Mouse (Mus musculus) embryonic facial prominence, embryonic 11.5 days (tissue): Measurements from ENCODE around the gene Hivep3. TPM values are rescaled to one million over a fixed set of nuclear protein-coding genes. Genes with fewer than 3 reads are reported as not detected.

Experiments used
- ATAC-seq: fragments of 200-750 bp; cut with Nextera tagmentation; replicated peaks from 2 replicates; pipeline ENCODE4 v1.8.0; 2017; ENCODE audit warnings: low read depth; ENCODE audit not compliant: insufficient number of reproducible peaks, low FRiP score, low TSS enrichment
- DNase-seq: peaks from one replicate; pipeline ENCODE4 v3.0.0-alpha.2; 2015; ENCODE audit warnings: low spot score
- H3K27ac ChIP-seq: fragments of 300-500 bp; sonication (generic); replicated peaks from 2 replicates; pipeline ENCODE4 v1.5.1; 2014; ENCODE audit warnings: mild to moderate bottlenecking, low read depth, low read length, control low read depth
- H3K27me3 ChIP-seq: fragments of 300-500 bp; sonication (generic); 2 replicates; pipeline ENCODE4 v1.6.1; 2014; ENCODE audit warnings: mild to moderate bottlenecking, low read length, moderate library complexity, mixed read lengths; ENCODE audit not compliant: control insufficient read depth, insufficient read depth
- H3K36me3 ChIP-seq: fragments of 300-500 bp; sonication (generic); replicated peaks from 2 replicates; pipeline ENCODE4 v1.6.1; 2014; ENCODE audit warnings: low read depth, mild to moderate bottlenecking, low read length, moderate library complexity, mixed read lengths; ENCODE audit not compliant: control insufficient read depth, insufficient read depth
- H3K4me1 ChIP-seq: fragments of 300-500 bp; sonication (generic); 2 replicates; pipeline ENCODE4 v1.6.1; 2014; ENCODE audit warnings: low read length, mixed read lengths; ENCODE audit not compliant: control insufficient read depth, insufficient read depth
- H3K4me2 ChIP-seq: fragments of 300-500 bp; sonication (generic); 2 replicates; pipeline ENCODE4 v1.6.1; 2014; ENCODE audit warnings: low read depth, mild to moderate bottlenecking, control low read depth, low read length, moderate library complexity
- H3K4me3 ChIP-seq: fragments of 300-500 bp; sonication (generic); 2 replicates; pipeline ENCODE4 v1.5.1; 2014; ENCODE audit warnings: low read depth, low read length, control low read depth
- H3K9ac ChIP-seq: fragments of 300-500 bp; sonication (generic); replicated peaks from 2 replicates; pipeline ENCODE4 v1.6.1; 2014; ENCODE audit warnings: mild to moderate bottlenecking, control low read depth, low read length
- H3K9me3 ChIP-seq: fragments of 300-500 bp; sonication (generic); replicated peaks from 2 replicates; pipeline ENCODE4 v1.6.1; 2016; ENCODE audit warnings: mild to moderate bottlenecking, low read length, inconsistent platforms, mixed read lengths; ENCODE audit not compliant: control insufficient read depth
- WGBS: fragments of 180-500 bp; shearing (Covaris S2); extraction: QIAGEN DNeasy Blood & Tissue Kit; methylation state at CpG from one replicate; pipeline ENCODE4 v1.1.7; 2014; 5-methylcytosine and 5-hydroxymethylcytosine counted together
- polyA plus RNA-seq: library from polyadenylated mRNA; unstranded; fragments of >200 nt; fragmentation: Nextera tagmentation; extraction: Ambion mirVana; gene quantifications from 2 replicates; pipeline ENCODE4 v1.2.1, GENCODE M21; 2014

The Hivep3 gene
- polyA plus RNA-seq, 1 experiment from 2014 or later = 1.6 TPM

GRCm38 (mm10) chr4:119833333-119833732 is 99.7 kb downstream of the Hivep3 start:
- Histone ChIP-seq H3K4me2 (no peak overlapping the region), H3K9me3 (no peaks in the 10 kb centered on the region), H3K4me1 (no peaks in the 10 kb centered on the region), H3K36me3 (no peaks in the 10 kb centered on the region), H3K9ac (no peak overlapping the region), H3K27ac (no peak overlapping the region), H3K27me3 (no peaks in the 10 kb centered on the region), H3K4me3 (no peak overlapping the region)
- ATAC-seq (no peak), DNase-seq (no peak)
- 33% methylated on average over 9 of the region's 9 CpGs for WGBS

DNA sequence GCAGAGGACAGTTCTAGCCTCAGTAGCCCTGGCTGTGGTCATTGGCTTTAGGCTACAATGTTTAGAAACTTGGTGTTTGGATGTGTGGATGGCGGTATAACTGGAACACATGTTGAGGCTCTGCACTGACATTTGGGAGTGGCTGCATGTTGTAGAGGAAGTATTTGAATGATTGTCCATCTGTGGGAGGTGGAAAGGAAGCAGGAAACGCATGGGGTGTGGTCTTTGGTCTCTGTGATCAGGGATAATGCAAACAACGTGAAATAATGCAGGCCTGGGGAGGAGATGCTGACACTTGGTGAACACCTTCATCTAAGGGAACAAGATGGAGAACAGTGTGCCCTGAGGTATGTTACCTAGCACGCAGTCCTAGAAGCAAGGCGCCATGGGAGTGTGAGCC is 100.3 kb downstream of the Hivep3 start:
- Histone ChIP-seq H3K27ac (no peak overlapping the region), H3K36me3 (no peaks in the 10 kb centered on the region), H3K9ac (no peak overlapping the region), H3K4me1 (no peaks in the 10 kb centered on the region), H3K4me3 (no peak overlapping the region), H3K4me2 (no peak overlapping the region), H3K27me3 (no peaks in the 10 kb centered on the region), H3K9me3 (no peaks in the 10 kb centered on the region)
- DNase-seq (no peak), ATAC-seq (no peak)
- WGBS = 75% methylated on average over 5 of the region's 5 CpGs

DNA sequence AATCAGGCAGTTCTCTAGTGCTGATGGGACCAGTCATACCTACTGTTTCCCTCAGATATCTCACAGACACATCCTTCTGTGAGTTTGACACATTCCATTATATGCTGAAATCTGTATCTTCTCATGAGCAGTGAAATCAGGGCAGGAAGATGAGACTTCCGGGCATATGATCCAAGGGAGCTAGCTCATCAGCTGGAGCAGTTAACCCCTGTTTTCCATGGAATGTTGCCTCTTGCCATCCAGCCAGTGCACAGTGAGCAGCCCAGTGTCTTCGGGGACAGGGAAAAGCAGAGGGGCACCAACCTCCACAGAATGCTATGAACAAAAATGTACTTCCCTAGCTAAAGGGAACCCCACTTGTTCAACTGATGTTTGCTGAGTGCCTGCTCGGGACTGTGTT is 102.6 kb downstream of the Hivep3 start:
- Histone ChIP-seq H3K4me3 (no peak overlapping the region), H3K4me2 (no peak overlapping the region), H3K27ac (no peak overlapping the region), H3K4me1 (no peaks in the 10 kb centered on the region), H3K9me3 (no peaks in the 10 kb centered on the region), H3K27me3 (no peaks in the 10 kb centered on the region), H3K9ac (no peak overlapping the region), H3K36me3 (no peaks in the 10 kb centered on the region)
- ATAC-seq (no peak), DNase-seq (no peak)
- 76% methylated on average over 3 of the region's 3 CpGs for WGBS

DNA sequence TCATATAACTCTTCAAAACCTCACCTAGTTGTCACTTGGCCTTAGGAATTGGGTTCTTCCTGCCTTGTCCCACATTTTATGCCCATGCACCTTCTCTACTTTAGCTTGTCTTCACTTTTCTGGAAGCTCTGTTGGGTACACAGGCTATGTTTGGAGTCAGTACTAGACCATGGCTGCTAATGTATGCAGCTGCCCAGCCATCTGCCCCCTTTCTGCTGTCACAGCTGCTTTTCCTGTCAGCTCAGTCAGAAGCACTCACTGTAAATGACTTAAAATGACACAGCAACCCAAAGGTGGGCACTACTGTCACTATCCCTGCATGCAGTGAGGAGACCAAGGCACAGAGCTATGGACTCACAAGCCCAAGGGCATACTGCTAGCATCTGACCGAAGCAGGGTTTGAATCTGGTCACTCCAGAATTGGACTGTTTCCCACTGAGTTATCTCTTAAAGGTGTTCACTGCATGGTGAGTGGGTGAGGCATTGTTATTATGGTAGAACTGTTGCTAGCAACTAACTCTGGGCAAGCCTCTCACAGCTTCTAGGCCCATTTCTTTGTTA is 104.0 kb downstream of the Hivep3 start:
- H3K27ac ChIP-seq = no peak overlapping the region
- H3K4me2 ChIP-seq = no peak overlapping the region
- H3K9me3 ChIP-seq = no peaks in the 10 kb centered on the region
- no peak for DNase-seq
- H3K36me3 ChIP-seq = no peaks in the 10 kb centered on the region
- H3K4me1 ChIP-seq = no peaks in the 10 kb centered on the region
- H3K27me3 ChIP-seq = no peaks in the 10 kb centered on the region
- H3K4me3 ChIP-seq = no peak overlapping the region
- no peak overlapping the region for H3K9ac ChIP-seq
- ATAC-seq = no peak
- WGBS = 85% methylated on average over 1 of the region's 1 CpGs

- no peaks in the 10 kb centered on the region for H3K36me3 ChIP-seq
- no peak overlapping the region for H3K4me2 ChIP-seq
- H3K27ac ChIP-seq = no peak overlapping the region
- H3K27me3 ChIP-seq = no peaks in the 10 kb centered on the region
- DNase-seq (no peak), ATAC-seq (no peak)
- no peaks in the 10 kb centered on the region for H3K4me1 ChIP-seq
- no peaks in the 10 kb centered on the region for H3K9me3 ChIP-seq
- no peak overlapping the region for H3K4me3 ChIP-seq
- WGBS = 93% methylated on average over 2 of the region's 2 CpGs
- H3K9ac ChIP-seq = no peak overlapping the region
Measured at GRCm38 (mm10) chr4:119838308-119838707, 104.7 kb downstream of the Hivep3 start.

- no peak overlapping the region for H3K4me2 ChIP-seq
- no peak overlapping the region for H3K9ac ChIP-seq
- ATAC-seq (no peak), DNase-seq (no peak)
- no peaks in the 10 kb centered on the region for H3K4me1 ChIP-seq
- 61% methylated on average over 3 of the region's 3 CpGs for WGBS
- no peak overlapping the region for H3K27ac ChIP-seq
- H3K27me3 ChIP-seq = no peaks in the 10 kb centered on the region
- H3K4me3 ChIP-seq = no peak overlapping the region
- H3K9me3 ChIP-seq = no peaks in the 10 kb centered on the region
- H3K36me3 ChIP-seq = no peaks in the 10 kb centered on the region
Measured at GRCm38 (mm10) chr4:119843294-119843693, 109.7 kb downstream of the Hivep3 start.

DNA sequence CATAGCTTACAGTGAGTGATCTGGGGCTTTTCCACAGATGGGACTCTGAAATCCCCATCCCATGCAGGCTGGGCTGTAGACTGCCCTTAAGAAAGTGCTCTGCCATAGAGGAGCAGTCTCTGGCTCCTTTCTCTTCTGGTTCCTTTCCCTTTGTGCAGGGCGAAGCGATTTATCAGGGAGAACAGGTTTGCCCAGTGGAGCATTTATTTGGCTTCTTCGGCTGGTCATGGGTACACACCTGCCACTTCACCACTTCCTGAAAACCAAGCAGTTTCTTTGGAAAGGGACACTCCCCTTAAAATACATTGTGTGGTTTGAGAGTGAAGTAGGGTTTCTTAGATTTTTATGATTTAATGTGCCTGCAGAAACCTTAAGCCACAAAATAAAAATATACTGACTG is 110.7 kb downstream of the Hivep3 start:
- DNase-seq = no peak
- Histone ChIP-seq H3K4me3 (no peak overlapping the region), H3K9ac (no peak overlapping the region), H3K4me1 (no peaks in the 10 kb centered on the region), H3K4me2 (no peak overlapping the region), H3K9me3 (no peaks in the 10 kb centered on the region), H3K36me3 (no peaks in the 10 kb centered on the region), H3K27ac (no peak overlapping the region), H3K27me3 (no peaks in the 10 kb centered on the region)
- no peak for ATAC-seq
- 83% methylated on average over 3 of the region's 3 CpGs for WGBS

DNA sequence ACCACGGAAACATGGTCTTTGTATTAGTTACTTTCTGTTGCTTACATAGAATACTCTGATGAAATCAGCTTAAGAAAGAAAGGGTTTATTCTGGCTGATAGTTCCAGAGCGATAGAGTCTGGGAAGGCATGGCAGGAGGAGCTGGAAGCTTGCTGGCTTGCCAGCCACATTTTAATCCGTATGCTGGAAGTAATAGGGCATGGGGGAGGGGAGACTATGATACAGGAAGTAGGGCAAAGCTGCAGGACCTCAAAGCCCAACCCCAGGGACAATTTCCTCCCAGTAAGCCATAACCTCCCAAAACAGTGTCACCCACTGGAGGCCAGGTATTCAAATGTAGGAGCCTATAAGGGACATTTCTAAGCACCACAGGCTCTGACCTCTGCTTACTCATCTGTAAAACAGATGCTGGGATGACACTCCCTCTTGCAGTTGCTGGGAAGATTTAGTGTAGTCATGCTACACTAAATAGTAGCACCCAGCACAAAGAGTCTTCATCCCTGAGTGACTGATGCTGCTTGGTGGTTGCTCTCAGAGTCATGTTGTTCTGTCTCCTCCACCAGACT is 112.1 kb downstream of the Hivep3 start:
- no peak for ATAC-seq
- no peak overlapping the region for H3K27ac ChIP-seq
- no peak overlapping the region for H3K4me2 ChIP-seq
- H3K4me3 ChIP-seq = no peak overlapping the region
- no peaks in the 10 kb centered on the region for H3K36me3 ChIP-seq
- H3K4me1 ChIP-seq = no peaks in the 10 kb centered on the region
- no peak overlapping the region for H3K9ac ChIP-seq
- DNase-seq = no peak
- 75% methylated on average over 3 of the region's 3 CpGs for WGBS
- H3K27me3 ChIP-seq = no peaks in the 10 kb centered on the region
- H3K9me3 ChIP-seq = no peaks in the 10 kb centered on the region
